Mouse (Mus musculus) kidney, postnatal 36 days (tissue): ENCODE measurements around the gene Gm10097.

Source experiments
- DNase-seq, 2 experiments: peaks; one replicate each; pipeline ENCODE4 v3.0.0; 2021 to 2022; ENCODE audit warnings: mixed read lengths in 2 of 2

The Gm10097 gene

DNA sequence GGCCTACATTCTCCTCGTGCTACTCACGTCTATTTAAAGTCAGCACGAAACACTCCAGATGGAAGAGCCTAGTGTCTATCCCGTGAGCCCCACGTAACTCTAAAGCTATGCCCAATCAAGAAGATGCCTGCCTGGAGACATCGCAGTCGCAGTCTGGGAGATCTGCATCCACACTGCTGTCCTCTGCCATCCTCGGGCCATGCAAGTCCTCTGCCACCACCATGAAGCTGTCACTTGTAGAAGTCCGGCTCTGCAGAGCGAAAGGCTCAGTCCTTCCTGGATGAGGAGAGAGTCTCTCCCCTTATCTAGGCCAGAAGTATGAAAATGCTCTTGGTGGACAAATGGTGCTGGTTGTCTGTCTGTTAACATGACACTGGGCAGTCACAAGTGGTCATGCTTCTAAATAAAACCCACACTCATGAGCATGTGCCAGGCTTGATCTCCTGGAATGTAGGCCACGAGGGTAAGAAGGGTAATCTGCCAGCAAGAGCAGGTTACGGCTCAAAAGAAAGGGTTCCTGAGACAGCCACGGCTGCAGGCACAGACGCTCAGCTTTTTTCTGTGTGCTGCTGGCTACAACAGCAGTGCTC is at the start of gene Gm10097:
Gene Gm10097 (plus strand): TSS at position 517 of the 590 bp plus-strand sequence.
- no peak for DNase-seq

DNA sequence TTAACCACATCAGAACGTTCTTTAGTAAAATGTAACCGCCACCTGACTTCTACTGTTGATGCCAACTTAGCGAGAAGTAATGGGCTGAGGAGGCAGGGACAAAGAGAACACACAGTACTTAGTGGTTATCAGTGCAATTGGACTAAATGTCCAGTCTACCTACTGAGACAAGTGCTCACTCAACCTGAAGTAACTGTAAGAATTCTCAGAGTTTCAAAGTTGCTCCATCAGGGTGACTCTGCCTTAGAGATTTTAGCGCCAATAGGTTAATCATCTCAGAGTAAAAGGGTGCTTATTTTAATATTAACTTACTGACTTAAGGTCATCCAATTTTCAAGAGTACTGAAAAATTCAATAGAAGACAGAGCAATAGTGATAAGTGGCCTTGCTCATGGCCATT is 43.1 kb upstream of the Gm10097 start:
- peak; percentile 16 to 22 for DNase-seq

DNA sequence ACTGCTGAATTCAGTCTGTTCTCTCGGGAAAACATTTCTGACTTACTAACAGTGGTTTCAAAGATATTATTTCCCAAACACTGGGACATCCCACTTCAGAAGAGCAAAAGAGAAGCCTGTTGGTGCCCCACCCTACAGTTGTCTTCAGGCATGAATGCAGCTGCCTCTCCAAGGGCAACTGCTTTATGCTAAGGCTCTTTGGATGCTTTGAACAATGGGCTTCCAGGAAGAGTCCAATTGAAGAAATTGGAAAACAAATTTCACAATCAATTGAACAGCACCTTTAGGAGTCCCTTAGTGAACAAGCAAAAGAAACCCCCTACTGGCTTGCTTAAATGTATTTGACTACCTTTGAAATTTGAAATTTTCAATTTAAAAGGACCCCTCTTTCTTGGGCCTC is 41.8 kb upstream of the Gm10097 start:
- DNase-seq, result no peak

DNA sequence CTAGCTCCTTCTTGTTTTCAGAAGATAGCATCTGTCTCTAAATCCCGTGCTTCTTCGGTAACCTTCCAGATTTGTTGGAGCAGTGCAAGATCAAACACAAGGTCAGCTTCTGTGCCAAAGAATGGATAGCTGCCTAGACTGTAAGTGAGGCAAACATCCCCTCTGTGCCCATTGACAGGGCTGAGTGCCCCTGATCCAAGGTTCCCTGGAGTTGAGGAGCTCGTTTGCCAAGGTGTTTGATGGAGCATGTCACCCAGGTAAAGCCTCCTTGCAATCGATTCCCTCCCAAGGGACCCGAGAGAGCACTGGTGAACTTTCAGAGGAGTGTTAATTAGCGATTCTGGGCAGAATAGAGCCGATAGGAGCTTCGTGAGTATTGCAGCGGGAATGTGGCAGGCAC is 40.7 kb upstream of the Gm10097 start:
- peak in 1 of 2 experiments; percentile 48 for DNase-seq

DNA sequence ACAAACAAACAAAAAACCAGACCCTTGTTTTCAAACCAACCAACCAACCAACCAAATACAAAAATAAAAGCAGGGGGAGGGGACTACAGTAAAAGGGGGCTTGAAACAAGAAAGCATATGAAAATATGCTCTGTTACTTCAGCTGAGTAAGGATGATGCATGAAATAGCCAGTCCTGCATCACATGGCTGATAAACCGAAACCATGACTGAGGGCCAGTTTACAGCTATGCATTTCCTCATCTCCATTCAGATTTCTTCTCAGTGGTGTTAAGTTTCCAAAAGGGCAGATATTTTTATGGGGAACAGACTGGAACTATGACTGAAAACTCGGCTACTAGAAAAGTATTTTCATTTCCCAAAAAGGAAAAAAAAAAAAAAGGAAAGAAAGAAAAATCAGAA is 39.8 kb upstream of the Gm10097 start:
- no peak for DNase-seq

DNA sequence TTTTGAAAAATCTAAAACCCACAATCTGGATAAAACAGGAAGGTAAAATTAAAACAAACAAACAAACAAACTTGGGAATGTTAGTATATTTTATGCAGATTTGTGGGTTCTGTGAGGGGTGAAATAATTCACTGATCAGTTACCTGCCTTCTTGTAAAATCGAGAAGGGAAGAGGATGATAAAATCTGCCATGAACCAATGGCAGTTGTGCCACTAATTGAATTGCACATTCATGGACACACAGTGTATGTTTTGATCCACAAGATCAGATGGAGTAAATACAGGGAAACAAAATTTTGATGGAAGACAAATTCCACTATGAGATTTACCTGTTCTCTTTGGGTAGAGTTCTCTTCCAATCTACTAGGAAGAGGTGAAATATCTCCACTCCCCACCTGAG is 39.1 kb upstream of the Gm10097 start:
- DNase-seq, result no peak

DNA sequence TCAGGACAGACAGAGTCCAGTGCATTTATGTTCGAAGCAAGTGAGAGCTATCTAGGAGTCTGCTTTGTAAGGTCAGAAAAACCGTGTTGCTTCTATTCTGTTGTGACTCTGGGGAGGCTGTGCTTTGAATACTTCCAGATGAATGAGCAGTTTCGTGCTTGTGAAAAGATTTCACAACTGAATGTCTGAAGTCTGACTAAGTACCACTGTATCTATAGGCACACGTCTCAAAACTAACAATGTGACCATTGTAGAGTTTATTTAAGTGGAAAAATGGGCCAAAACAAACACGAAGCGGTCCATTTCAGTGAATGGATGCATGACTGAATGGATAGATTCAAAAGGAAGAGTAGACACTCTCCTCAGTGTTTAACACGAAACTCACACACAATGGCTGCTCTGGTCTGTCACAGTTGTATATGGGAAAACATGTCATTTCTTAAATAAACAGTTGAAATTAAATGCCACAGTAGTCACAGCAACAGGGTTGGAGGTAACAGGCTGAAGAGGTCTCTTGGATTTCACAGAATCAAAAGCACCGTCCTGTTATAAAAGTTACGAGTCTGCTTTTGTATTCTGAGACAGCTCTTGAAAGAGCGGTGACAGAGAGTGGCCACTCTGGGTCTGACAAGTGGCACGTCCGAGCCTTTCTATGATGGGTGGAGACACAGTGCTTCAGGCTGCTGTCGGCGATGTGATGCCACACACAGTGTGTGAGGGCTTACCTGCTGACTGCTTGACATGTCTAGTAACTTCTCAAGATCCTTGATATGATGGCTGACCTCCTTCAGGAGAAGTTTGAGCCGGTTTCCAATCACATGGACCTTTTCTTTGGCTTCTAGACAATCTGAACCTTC is 36.6 kb upstream of the Gm10097 start:
- DNase-seq, result no peak

DNA sequence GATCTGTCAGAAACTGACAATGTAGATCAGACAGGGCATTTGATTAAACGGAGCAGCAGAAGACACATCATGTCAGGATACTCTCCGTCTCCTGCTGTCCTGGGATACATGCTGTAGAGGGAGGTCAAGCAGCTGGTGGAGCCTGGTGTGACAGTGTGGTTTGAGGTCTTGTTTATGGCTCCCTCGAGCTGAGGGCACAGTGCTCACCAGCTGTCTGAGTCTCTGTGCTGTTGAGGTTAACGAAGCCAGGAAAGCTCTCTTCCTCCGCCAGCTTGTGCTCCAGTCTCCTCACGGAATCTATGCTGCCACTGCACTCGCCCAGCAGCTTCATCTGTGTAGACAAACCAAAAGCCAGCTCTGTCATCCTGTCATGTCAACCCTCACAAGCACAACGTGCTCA is 27.7 kb upstream of the Gm10097 start:
- no peak for DNase-seq

DNA sequence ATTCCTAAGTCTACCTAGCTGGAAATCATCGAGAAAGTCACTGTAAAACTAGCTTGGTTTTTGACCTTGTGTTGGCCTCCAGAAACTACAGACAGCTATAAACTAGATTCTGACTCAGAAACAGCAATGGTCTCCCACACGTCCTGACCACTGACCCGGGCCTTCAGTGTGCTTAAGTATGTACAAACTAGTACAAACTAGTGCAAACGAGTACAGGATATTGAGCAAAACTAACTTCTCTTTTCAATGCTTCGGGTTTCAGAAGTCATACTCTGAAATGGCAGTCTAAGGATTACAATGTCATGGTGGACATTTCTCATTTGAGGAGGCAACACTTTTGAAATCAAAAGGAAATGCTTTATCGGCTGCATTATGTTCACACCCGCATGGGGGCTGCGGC is 24.5 kb upstream of the Gm10097 start:
- DNase-seq, result no peak

DNA sequence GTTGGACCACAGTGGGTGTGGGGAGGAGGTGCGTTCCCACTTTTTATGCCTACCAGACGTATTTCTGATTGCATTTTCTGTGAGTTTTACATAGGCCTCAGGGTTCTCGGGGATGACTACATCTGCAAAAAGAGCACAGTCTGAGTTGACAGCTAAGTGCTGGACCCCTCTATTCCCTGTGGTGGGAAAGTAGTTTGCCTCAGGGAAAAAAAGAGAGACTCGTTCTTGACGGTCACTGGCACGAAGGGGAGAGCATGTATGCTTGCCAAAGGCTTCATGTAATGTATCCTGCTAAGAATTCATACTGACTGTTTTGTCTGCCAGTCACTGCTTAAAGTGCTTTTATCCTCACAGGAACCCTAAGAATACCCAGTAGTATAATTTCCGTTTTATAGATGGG is 23.8 kb upstream of the Gm10097 start:
- DNase-seq, result no peak

DNA sequence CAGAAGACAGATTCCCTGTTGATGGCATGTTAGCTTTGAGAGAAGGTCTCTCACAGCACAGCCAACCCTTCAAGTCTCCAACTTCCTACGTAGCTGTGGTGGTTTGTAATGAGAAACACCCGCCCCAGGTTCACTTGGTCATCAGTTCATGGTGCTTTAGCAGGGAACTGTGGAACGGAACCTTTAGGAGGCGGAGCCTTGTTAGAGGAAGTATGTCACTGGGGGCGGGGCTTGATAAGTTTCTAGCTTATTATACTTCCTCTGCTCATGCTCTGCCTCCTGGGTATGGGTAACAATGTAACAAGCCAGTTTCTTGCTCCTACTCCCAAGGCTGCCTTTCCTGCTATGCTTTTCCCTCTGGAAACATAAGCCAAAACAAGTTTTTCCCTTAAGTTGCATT is 23.3 kb upstream of the Gm10097 start:
- DNase-seq, result no peak

DNA sequence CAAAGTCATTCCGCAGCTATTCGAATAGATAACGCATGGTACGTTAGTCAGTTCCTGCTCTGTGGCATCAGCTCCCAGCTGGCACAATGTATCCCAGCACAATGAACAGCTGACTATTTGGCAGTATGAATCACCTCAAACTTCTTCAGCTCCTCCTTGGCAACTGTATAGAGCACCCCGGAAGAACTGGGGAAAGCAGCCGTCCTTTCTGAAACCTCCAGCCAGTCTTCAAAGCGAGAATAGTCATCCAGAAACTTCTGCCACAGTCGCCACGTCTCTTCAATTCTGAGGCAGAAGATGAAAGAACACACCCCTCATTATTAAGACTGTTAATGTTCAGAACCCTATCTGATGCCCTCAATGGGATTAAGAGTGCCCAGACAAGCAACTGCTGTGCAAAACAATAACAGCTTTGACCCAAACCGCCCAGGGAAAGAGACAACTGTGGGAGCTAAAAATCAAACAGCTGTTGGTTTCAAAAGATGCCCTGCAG is 12.7 kb upstream of the Gm10097 start:
- no peak for DNase-seq

DNA sequence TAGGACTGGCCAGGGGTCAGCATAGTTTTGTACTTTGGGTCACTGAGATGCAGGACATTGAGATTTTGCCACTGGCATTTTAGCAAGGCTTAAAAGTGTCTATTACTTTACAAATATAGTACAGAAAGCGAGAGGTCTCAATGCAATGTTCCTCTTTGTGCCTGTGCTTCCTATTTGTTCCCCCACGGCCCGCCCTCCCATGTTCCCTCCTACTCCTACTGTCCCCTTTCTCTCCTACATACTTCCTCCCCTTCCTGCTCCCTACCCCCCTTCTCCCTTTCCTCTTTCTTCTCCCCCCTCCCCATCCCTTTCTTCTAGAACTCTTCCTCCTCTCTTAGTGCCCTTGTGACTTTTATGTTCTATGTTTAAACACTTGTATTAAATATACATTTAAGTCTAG is 12.1 kb upstream of the Gm10097 start:
- no peak for DNase-seq

DNA sequence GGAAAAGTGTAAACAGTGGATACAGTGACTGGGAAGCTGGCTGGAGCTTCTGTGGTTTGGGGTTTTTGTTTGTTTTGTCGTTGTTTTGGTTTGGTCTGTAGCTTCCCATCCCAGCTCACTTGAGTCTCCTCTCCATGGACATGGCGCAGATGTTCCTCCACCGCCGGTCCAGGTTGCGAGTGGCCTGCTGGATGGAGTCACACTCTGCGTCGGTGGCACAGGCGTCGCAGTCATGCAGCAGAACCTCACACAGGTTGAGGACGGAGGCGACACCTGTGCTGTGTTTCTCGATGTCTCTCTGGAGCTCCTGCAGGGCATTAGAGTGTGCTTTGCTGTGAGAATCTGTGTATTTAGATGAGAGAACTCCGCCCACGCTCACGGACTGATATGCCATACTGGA is 11.3 kb upstream of the Gm10097 start:
- no peak for DNase-seq

DNA sequence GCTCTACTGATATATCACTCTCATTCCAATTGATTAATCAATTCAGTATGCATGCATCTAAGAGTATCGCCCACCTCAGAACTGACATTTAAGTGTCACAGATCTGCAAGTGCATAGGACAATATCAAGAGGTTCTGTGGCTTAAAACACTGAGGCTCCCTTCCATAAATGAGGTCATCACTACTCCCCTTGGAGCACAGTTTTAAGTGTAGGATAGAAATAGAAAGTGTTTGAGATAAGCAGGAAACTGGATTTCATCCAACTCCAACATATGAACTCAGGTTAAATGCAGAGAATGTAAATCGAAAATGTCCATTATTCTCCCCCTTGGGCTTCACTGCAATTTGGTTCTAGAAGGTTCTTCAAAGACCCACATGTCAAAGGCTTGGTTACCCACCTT is 10.1 kb upstream of the Gm10097 start:
- DNase-seq, result no peak

DNA sequence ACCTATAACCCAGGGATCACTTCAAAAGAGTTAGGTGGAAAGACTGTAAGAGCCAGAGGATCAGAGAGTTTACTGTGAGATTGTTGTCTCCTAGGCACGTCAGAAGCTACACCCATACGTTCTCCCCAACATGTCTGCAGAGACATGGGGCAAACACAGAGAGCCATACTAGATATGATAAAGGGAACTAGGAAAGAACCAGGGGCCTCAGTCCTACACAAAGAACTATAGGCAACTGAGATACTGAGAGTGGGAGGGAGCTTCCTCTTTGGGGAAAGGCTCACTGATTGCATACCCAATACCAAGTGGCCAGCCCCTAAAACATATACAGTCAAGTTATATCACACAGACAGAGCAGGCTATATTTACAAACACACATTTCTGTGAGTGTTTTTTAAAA is 9.0 kb upstream of the Gm10097 start:
- DNase-seq, result no peak

DNA sequence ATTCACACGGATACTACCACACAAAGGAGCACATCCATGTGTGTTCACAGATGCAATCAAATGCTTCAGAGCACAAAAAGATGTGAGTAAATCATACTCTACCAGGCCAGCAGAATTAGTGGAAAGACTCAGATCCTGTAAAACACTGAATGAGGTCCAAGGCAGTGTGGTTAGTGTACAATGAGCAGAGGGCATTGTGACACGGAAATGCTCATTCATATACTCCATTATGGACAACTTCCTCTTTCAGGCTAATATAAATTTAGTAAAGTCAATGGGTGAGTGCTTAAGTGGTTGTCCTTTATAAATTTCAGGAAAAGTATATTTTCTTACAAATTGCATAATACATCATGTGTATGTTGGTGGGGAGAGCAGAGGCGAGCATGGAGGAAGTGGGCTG is 1.9 kb upstream of the Gm10097 start:
- DNase-seq, result no peak

DNA sequence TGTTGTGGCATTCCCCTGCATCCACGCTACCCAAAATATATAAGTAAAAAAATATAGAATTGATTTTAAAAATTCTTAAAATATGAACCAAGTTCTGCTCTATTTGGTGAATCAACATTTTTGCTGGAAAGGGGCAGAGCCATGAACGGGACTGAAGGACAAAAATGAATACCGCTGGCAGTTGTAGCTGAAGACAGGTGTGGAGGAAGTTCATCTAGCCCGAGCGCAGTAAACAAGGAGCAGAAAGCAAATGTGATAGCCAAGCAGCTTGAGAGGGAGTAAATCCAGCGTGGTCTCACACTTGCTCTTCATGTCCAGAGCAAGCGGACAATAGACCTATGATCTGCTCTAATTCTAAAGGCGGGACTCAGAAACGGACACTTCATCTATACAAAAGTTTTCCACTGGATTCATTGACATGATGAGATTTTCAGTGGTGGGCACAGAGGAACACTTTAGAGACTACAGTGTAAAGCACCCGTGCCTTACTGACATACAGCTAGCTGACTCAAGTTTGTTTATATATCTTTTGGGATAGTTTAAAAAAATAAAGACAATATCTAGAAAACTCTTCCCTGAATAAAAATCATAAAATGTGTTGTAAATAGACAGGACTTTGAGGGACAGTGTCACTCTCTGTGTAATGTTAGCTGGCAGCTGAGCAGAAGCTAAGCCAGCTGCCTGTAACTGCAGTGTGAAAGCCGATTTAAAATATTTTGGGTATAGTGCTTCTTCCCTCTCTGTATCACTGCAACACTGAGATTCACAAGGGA is 1.4 kb downstream of the Gm10097 start:
- no peak for DNase-seq

DNA sequence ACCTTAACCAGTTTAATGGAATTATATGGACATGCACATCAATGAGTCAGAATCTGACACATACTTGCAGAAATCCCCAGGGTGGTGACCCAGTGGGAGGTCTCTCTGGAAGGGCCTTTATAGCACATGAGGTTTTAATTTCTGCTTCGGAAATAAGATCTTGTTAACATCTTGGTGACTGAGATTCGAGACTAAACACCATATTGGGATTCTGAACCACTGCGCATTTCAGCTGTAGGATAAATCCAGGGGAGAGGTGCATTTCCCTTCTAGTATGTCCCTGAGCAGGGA is 1.9 kb downstream of the Gm10097 start:
- no peak for DNase-seq

DNA sequence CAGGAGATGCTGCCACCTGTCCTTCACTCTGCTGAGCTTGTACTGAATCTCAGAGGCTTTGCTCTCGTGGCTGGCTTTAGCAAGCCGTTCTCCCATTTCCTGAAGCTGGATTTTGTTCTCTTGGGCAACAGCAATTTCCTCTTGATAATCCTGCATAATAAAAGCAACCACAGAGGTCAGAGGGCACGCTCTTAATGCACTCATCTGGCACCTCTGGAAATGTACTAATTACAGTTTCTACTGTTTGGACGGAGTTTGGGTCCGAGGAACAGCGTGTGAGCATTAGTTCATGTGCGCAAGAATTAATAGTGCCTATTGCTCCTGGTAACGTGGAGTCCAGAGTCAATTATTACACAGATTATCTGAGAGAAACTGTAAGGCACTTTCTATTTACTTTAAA is 3.1 kb downstream of the Gm10097 start:
- DNase-seq, result peak; percentile 9 to 19

DNA sequence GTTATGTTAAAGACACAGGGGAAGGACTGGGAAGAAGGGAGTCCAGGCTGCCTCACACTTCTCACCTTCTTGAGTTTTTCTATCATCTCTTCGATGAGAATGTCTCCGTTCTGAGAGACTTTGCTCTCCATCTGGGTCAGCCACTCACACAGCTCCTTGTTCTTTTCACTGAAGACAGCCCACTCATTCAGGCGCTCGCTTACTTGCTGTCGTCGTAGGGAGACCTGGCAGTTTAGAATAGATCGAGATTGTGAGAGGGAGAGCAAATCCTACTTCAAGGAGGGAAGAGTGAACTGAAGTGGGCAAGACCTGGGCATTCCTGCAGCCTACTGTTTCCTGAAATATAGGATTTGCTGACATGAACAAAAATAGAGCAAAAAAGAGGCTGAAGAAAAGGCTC is 6.7 kb downstream of the Gm10097 start:
- DNase-seq, result no peak

DNA sequence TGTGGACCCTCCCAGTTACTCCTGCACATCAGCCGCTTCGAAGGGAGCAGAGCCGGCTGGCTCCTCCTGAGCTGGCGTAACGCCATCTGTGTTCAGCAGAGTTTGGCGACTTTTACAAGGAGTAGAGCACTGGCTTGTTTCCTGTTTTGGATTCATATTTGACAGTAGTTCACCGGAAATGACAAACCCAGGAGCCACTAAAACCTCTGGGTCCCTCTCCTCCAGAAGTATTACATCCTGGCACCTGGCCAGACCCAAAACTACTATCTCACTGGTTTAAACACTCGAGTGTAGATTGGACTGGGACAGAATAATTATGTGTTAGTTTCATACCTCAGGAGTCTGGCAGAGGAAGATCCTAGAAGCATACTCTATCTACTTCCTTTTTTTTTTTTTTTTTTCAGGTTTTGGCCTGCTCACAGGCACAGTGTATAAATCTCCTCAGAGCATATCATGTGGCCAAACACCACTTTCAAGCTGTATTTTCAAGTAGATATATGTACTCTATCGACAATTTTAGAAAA is 11.0 kb downstream of the Gm10097 start:
- DNase-seq, result peak; percentile 66 to 77

DNA sequence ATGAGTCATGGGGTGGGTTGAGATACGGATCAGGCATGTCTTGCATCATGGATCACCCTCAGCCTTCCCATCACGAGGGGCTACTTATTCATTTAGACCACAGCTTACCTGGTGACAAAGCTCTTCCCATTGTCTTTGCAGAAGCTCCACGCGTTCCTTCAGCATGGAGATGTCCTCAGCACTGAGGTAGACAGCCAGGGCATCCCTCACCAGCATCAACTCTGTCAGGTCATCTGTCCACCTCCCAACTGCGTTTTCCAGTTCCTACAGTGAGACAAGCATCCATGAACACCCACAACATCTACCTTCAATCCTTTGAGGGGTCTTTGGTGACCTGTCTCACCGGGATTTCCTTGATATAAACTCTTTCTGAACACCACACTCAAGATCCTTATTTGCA is 14.7 kb downstream of the Gm10097 start:
- no peak for DNase-seq

DNA sequence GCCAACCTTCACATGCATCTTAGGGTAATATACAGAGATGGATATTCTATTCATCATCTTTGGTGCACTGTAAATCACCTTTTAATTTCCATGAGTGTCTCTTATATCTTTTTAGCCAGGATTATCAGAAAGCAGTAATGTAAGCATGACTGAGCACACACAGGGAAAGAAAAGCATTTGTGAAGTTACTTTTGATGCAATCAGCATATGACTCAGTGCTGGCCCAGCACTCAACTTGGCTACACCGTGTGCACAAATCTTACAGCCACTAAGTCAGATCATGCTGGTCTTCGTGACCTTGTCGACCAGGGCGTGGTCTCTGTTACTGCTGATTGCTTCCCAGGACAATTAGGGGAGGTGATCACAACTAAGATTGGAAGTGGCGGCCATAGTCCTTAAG is 16.8 kb downstream of the Gm10097 start:
- DNase-seq, result no peak
